Mouse (Mus musculus): ENCODE results near the gene Cops7b. TPM values are rescaled to one million over a fixed set of nuclear protein-coding genes. Genes with fewer than 3 reads are reported as not detected.
"Not testable (repeated sequence)": the region's sequence is repeated elsewhere in the genome, so short reads cannot be mapped to it uniquely, and the experiment has no call there.

The Cops7b gene
- 10 to 100 TPM; 13.9 to 18.2 TPM for polyA plus RNA-seq (2017; shearing (Covaris generic))

DNA sequence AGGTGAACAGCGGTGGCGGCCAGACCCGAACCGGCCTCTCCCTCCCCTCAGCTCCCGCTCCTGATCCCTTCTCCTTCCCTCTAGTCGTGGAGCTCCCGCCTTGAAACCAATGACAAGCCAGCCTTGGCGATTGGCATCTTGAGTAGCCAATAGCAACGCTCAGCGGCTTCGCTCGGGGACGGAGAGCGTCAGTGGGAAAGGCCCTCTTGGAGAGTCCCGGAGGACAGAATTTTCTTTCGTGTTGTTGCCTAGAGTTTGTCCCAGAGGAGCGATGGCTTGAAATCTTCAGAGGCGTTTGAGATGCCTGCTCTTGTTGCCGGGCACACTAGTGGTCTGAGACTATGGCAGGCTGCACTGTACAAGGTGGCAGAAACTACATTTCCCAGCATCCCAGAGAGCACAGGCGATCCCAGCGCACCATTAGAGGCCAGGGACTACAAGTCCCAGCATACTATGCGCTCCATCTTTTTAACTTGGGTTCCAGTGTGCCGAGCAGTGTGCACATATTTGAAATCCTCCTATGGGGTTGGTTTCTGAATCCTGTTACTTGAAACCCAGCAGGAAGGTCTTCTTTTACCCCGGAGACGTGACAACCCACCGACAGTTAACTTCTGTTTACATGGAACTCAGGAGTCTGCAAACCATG, at the start of gene Cops7b, which contains the start of gene Pde6d:
TSS of gene Cops7b (plus strand) at position 454 of the 646 bp plus-strand sequence.
TSS of gene Pde6d (minus strand) at position 179 of the 646 bp plus-strand sequence.
- peak; percentile 94 for ATAC-seq

DNA sequence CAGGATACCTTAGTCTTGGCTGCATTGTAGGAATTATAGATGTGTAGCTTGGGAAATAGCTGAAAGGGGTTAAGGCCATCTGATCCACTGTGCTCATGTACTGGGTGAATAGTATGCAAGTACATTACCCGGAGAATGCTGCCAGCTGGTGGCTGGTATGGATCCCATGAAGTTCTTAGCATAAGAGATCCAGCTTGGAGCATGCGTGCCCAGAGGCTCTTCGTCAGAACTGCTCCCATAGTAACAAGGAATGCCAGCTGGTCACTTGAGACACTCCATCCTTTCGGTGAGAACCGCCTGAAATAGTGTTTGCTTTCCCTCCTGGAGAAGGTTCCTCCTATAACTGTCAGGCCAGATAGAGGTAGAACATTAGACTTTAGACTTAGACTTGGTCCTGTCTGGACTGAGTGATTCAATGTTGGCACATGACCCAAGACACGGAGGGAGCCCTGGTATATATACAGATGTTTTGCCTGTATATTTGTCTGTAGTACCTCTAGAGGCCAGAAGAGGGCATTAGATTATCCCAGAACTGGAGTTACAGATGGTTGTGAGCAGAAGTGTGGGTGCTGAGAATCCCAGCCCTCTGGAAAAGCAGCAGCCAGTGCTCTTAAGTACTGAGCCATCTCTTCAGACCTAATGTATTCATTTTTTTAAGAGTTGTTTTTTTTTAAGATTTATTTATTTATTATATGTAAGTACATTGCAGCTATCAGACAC, 49.1 kb upstream of the Cops7b start:
- no peak for ATAC-seq

DNA sequence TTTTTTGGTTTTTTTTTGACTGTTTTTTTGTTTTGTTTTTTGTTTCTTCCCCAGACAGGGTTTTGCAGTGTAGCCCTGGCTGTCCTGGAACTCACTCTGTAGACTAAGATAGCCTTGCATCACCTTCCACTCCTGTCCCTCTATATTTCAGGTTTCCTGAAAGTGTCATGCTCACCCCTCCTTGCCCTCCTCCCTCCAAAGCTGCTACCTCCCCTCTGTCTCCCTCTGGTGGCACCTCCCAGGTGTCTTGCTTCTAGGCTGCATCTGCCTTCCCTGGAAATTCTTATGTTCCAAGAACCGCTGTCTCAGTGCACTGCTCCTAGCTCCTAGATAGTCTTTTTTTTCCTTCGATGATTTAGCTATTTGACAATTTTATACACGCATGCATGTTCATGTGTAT, 44.3 kb upstream of the Cops7b start:
- no peak for ATAC-seq

DNA sequence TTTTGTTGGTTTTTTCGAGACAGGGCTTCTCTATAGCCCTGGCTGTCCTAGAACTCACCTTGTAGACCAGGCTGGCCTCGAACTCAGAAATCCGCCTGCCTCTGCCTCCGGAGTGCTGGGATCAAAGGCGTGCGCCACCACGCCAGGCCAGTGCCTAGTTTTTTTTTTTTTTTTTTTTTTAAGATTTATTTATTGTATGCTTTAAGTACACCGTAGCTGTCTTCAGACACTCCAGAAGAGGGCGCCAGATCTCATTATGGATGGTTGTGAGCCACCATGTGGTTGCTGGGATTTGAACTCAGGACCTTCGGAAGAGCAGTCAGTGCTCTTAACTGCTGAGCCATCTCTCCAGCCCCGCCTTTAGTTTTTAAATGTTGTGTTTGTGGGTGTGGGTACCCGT, 43.1 kb upstream of the Cops7b start:
- ATAC-seq, result not testable (repeated sequence)

DNA sequence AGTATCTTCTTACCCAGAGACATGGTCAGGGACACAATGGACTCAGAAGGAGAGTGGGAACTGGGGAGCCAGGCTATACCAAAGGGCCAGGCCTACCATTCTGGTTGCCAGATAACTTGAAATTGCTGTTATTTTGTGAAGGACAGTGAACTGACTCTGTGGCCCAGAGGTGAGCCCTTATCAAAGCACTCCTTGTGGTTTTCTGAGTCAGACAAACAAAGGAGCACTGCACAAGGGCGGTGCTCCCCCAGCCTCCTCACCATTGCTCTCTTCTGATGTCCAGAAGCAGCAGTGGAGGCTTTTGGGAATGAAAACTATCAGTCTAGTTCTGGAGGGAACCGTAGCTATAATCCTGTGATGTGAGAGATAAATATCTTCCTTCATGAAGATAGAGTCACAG, 40.1 kb upstream of the Cops7b start:
- ATAC-seq, result no peak

DNA sequence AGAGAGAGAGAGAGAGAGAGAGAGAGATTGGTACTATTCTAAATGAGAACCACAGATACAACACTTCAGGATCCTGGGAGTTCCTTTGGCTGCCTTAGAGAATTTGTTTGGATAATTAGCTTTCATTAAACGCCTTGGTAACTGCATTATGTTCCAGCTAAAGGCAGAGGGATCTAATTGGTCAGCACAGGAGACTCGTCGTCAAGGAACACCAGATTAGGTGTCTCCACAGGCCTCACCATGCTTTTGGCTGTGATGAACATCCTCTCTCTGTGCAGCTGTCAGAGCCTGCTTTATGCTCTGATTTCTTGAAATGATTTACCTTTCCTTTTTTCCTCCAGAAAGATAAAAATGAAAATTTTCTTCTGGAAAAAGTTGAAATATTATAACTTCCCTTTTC, 35.9 kb upstream of the Cops7b start:
- no peak for ATAC-seq

DNA sequence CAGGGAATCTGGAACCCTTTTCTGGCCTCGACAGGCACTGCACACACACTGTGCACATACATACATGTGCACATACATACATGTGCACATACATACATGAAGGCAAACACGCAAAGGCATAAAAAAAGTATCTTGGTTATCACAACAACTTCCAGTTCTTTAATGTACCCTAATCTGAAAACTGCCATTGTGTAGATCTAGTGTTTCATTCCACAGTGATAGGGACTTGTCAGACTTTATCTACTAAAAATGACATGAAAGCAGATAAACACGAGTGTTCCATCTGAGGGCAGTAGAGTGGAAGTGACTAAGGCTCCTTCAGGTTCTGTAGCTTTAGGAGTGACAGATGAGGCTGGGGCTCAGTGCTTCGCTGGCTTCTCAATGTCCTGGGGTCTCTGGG, 31.4 kb upstream of the Cops7b start:
- ATAC-seq, result no peak

DNA sequence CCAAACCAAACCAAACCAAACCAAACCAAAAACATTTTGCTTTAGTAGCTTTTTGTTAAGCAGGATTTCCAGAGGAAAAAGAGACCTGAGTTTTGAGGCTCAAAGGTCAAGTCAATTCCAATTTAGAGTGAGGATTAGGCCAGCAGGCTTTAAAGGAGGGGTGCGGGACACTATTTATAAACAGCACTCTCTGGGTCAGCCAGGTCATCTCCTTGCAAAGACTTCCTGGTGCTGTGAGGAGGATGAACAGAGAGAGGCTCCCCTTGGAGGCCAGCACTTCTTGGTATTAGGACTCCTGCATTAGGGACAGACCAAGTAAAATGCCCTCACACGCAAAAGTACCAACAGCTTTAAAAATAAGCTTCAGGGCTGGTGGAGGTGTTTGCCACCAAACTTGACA, 30.8 kb upstream of the Cops7b start:
- ATAC-seq, result no peak

DNA sequence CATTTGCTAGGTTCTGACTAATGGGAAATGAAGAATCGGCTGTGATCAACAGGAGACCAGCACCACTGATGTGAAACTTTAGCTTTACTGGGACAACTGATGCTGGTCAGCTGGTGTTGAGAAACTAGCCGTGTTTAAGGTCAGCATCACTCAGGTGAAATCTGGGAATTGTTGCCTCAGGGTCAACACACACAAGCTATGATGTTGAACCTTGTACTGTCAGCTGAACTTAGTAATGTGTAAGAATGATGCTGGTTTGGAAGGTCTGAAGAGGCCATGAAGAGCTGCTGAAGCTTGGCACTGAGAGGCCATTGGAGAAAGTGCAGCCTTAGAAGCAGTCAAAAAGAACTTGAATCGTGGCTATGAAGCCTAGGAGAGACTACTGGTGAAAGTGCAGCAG, 27.0 kb upstream of the Cops7b start:
- no peak for ATAC-seq

DNA sequence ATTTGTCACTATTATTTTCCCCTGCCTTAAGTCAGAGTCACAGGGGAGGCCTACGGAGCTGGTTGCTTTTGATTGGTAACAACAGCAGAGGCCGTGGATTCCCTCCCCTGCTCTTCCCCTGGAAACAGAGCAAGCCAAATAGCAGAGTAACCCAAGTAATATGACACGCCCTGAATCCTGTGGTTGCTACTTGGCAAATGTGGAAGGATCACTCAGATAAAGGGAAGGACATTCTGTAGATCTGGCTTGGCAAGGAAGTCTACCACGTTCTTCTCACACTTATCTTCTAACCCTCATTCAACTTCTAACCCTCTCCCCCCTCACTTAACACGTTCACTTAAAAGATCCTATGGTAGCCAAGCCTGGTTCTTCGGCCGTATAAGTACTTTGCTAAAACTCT, 24.8 kb upstream of the Cops7b start:
- no peak for ATAC-seq

DNA sequence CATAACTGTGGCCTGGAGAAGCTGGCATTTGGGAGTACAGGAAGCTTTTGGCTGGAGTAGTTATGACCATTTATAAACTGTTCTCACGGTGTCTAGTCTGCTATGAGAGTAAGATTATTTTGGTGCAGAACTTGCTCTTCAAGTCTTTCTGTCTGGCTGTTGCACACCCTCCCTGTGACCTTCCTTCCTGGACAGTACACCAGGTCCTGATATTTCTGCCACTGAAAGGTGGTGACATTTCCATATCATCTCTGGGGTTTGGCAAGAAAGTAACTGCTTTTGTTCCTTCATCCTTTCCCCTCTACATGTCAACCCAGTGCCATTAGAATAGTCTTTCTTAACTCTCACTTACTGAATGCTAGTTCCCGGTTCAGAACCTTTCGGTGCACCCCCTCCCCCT, 23.5 kb upstream of the Cops7b start:
- no peak for ATAC-seq

DNA sequence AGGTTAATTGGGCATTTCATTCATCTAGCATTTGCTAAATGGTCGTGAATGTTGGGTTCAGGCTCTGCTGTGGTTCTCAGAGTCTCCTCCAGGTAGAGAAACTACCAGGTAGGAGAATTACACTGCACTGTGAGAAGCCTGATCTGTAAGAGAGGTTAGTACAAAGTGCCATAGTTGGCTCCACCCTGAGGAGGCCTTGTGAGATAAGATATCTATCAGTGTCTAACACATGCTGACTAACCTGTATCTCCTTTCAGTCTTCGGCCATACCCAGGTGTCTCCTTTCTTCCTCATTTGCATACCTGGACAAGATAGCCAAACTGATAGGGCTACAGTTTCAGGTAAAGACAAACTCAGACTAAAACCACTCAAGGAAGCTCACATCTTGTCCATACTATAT, 20.0 kb upstream of the Cops7b start:
- no peak for ATAC-seq

DNA sequence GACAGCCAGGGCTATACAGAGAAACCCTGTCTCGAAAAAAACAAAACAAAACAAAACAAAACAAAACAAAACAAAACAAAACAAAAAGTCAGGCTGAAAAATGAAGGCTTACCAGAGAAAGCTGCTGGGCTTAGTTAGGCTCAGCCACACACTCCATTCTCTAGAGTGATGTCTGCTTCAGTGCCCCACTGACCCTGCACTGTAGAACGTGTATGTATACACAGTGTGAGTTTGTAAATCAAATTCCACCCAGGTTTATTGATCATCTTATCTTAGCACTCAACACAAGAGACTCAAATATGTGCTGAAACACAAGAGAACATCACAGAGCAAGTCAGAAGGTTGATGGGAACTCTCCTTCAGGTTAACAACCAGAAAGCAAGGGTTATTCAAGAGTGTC, 14.3 kb upstream of the Cops7b start:
- ATAC-seq, result no peak

DNA sequence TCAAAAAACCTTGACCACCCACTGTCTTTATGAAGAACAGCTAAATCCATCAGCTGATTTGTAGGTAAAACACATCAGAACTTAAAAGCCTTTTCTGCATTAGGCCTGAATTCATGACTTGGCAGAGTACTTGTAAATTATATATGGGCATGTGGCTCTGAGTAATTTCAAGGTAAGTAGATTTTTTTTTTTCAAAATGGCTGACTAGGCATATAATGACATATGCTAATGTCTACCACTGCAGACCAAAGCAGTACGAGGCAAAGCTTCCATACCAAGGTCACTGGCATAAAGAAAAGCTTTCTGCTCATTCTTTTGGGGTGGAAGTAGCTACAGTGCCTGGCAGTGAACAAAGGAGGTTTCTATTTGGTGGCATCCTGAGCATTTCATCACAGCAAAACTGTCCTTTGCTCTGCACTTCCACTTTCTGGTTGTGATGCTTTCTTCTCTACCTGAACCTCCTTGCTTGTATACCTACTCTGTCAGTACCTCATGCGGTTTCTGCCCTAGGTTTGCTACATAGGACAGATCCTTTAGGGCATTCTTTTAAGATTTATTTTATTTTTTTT, 13.3 kb upstream of the Cops7b start:
- ATAC-seq, result no peak

DNA sequence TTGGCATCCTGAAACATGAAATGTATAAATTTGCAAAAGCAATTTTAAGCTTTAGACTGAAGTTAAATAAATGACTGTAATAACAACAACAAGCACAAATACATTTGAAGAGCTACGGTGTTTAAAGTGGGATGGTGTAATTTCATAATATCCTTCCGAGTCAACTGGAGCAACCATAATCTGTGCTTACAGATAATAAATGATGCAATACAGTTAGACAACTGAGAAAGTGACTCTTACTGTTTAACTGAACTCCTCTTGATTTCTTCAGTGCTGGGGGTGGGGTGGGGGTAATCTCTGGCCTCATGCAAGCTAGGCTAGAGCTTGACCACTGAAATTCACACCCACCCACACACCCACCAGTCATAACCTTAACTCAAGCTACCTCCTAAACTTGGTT, 11.3 kb upstream of the Cops7b start:
- no peak for ATAC-seq

DNA sequence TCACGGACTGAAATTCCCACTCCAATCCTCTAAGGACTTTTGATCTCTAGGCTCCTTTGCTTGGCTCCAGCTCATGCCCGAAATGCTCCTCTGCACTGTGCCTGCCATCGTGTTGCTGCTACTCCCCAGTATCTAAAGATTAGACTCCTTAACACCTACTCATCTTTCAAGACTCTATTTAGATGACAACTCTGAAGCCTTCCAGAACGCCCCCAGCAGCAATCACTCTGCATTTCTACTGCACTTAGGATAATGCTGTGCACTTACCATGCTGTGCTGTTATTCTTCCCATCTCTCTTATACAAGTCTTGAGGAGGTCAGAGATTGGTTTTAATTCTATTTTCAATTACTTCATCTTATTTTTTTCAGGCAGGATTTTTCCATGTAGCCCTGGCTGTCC, 10.8 kb upstream of the Cops7b start:
- no peak for ATAC-seq

DNA sequence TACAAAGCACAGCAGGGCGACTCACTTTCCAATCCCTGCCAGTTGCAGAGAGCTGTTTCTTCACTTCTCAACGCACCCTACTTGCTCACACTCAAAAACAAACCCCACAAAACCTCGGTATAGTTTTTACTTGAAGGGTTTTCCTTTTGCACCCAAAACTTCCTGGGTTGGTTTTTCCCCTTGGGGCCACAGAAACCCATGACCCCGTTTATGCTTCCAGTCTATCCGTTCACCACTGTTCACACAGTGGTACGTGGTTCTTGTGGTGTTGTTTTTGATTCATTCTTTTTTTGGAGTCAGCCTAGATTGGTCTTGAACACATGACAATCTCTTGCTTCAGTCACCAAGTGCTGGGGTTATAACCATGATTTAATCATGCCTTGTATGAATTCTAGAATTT, 2.3 kb upstream of the Cops7b start:
- ATAC-seq, result no peak

DNA sequence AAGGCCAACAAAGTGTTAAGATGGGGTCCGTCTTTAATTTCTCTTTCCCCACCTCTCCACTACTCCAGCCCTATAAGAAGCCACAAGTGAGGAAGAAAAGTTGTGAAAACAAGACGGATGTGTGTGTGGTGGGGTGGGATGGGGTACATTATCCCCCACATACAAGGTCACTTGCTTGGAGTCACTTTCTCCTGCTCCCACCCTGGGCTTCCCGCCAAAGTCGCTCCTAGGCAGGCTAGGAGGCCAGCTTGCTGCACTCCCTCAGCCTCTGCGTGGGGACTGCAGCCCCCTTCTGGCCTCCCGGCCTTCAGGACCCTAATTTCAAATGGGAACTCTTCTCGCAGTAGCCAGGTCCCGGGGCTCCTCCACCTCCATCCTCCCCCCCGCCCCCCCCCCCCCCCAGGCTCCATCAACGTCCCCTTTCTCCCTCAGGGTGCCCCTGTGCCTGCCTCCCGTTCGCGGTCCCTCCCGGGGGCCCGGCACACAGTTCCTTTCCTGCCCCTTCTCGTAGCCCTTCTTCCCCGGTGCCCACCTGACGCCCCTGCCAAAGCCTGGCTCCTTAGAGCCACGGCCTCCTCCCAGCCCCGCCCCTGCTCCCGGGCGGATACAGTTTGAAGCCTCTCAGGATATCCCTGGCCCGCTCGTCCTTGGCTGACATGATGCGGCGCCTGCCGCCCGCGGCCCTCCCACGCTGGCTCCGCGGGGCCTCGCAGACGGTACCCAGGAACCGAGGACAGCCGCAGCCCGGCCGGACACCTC, 833 bp upstream of the Cops7b start:
- peak; percentile 60 for ATAC-seq

DNA sequence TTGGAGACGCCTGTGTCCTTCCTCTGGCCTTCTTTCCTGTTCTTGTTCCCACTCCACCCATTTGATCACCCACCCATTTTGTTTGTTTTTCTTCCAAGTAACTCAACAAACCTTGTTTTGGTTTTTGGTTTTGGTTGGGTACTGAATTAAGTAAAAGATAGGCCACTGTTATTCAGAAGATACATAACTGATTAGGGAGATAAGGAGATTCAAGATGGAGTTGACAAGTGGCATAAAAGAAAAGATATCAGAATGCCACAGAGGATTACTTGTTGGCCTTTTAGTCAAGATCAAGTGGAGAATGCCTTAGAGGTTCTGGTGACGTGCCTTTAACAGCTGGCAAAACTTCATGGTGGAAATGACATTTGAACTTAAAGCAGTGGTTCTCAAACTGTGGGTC, 1.0 kb downstream of the Cops7b start:
- ATAC-seq, result no peak

DNA sequence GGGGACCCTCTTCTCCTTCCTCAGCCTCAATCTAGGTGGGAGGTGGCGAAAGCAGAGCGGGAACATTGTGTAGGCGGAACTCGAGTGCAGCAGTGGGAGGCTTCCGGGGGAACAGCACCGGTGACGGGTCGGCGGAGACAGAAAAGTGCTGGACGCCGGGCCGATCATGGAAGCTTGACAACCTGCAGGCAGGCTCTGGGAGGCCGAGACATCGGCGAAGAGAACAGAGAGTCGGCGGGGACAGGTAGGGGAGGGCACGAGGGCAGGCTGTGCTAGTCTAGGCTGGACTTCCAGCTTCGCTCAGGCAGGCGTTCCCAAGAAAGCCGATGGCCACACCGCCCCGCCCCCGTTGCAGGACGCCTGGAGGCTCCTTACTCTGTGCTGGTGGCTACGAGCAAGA, 4.3 kb downstream of the Cops7b start:
- ATAC-seq, result peak; percentile 16

DNA sequence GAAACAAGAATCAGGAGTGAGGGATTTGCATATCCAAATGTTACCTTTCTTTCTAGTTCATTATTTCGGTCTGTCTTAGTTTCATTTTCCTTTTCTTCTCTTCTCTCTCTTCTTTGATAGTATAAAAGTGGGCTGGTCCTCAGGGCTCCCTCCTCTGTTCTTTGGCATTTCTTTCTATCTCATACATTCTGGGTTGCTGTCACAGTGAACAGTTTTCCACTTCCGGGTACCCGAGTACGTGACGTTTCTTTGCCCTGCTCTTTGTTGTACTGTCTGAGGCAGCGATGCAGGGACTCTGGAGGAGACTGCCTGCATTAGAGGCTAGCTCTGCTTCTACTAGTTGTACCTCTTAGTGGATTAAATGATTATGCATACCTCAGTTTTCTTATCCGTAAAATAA, 11.8 kb downstream of the Cops7b start:
- no peak for ATAC-seq

DNA sequence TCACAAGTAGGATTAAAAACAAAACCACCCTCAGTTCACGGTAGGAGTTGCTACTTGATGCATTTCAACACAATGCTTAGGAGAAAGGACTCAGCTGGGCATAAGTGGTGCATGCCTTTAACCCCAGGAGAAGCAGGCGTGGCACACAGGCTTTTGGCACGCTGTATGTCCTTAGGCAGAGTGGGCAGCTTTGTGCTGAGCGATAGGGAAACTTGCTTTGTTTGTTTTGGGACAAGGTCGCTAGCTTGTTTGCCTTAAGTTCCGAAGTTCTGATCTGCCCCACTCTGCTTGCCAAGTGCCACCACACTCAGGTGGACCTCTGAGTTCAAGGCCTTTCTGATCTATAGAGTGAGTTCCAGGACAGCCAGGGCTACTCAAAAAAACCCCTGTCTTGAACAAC, 12.6 kb downstream of the Cops7b start:
- no peak for ATAC-seq

DNA sequence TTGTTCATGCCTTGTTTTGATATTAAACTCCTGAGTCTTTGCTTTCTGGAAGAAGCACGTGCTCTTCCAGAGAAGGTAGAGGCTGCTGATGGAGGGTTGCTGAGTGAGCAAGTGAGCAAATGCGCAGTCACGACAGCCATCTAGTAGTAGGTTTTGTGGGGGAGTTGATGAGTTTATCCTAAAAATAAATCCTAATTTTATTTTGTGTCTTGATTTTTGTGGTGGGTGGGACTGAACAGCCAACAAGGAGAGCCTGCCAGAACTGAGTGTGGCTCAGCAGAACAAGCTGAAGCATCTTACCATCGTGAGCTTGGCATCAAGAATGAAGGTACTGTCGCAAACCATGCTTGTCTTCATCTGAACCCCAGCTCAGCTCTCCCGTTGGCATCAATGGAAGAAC, 13.8 kb downstream of the Cops7b start:
- ATAC-seq, result no peak

DNA sequence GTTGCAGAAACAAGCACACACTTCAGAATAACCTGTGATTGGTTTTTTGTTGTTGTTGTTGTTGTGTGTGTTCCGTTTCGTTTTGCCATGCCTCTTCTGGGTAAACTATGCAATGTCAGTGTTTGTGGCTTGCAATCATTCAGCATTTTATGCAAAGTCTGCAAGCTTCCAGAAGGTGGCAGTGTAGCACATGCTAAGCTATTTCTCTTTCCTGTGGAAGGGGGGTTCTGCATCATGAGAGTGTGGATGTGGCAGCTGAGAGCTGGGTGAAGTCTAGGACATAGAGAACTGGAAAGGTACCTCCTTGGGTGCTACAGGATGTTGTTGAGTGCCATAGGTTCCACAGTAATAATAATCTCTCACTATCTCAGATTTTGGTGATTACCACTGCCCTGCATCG, 15.8 kb downstream of the Cops7b start:
- ATAC-seq, result peak; percentile 23
